Mouse (Mus musculus) ES-Bruce4 (cell line): Measurements from ENCODE around the gene Cdca7. TPM values are rescaled to one million over a fixed set of nuclear protein-coding genes. Genes with fewer than 3 reads are reported as not detected.

Experiments
- H3K27ac ChIP-seq: 2 replicates; pipeline ENCODE4 v1.5.1; 2012; ENCODE audit warnings: low read length, inconsistent platforms; ENCODE audit not compliant: insufficient read depth
- H3K27me3 ChIP-seq: 2 replicates; pipeline ENCODE4 v1.6.1; 2012; ENCODE audit warnings: mild to moderate bottlenecking, low read length, inconsistent platforms; ENCODE audit not compliant: control insufficient read depth, poor library complexity, insufficient read depth, severe bottlenecking
- H3K36me3 ChIP-seq: 2 replicates; pipeline ENCODE4 v1.6.1; 2012; ENCODE audit warnings: inconsistent platforms, mild to moderate bottlenecking, low read length, moderate library complexity; ENCODE audit not compliant: control insufficient read depth, poor library complexity, insufficient read depth, severe bottlenecking
- H3K4me1 ChIP-seq: one replicate; pipeline ENCODE4 v1.8.1; 2011; ENCODE audit warnings: low read length; ENCODE audit not compliant: control insufficient read depth, insufficient read depth
- H3K4me3 ChIP-seq: 2 replicates; pipeline ENCODE4 v1.5.1; 2011; ENCODE audit warnings: low read depth, mild to moderate bottlenecking, low read length
- H3K9ac ChIP-seq: 2 replicates; pipeline ENCODE4 v1.6.1; 2012; ENCODE audit warnings: low read depth, mild to moderate bottlenecking, inconsistent platforms; ENCODE audit not compliant: poor library complexity, severe bottlenecking
- H3K9me3 ChIP-seq: replicated peaks from 2 replicates; pipeline ENCODE4 v1.6.1; 2012; ENCODE audit warnings: mild to moderate bottlenecking, low read length, inconsistent platforms; ENCODE audit not compliant: control insufficient read depth, poor library complexity, insufficient read depth, severe bottlenecking
- CTCF ChIP-seq: IDR thresholded peaks from one replicate; pipeline ENCODE4 v1.8.1; 2011; ENCODE audit warnings: low read depth, low read length
- EP300 ChIP-seq: IDR thresholded peaks from 2 replicates; pipeline ENCODE4 v1.6.1; 2011; ENCODE audit warnings: low read depth, low read length; ENCODE audit not compliant: insufficient read depth
- POLR2A ChIP-seq: IDR thresholded peaks from one replicate; pipeline ENCODE4 v1.8.1; 2011; ENCODE audit warnings: low read length; ENCODE audit not compliant: insufficient read depth
- polyA plus RNA-seq: library from polyadenylated mRNA; stranded (reverse); fragments of >200 nt; gene quantifications from 2 replicates; pipeline ENCODE4 v1.2.4, GENCODE M21; 2011; ENCODE audit warnings: low read depth; ENCODE audit not compliant: missing spikeins, insufficient read depth, insufficient read length

The Cdca7 gene
- polyA plus RNA-seq, 1 experiment, result 124 TPM

DNA sequence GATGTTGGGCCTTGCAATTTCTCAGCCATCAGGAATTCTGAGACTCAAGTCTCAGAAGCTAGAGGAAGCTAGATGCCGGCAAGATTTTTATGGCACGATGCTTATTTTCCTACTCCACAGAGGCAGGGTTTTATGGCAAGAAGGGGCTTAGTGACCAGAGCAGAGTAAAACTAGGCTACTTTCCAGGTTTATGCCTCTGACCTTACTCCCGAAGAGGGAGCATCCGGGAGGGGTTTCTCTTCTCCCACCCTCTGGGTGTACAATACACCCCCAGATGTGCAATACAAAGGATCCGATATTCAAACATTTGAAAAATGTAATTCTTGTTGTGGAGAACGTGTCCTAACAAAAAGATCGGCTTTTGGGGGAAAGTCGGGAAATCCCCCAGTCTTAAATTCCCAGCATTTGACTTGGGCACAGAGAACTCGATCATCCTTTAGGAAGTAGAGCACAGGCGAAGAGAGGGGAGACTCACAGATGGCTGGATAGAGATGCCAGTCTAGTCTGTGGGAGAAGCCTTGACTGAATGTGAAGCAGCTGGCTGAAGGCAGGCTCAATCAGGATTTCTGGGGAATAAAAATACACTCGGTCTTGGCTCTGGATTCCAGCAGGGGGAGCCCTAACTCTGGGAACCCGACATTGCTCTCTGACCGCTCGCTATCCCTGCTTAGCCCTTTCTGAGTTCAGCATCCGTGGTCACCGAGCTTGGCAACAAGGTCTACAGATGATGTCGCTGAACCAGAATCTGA lies 40.2 kb downstream of the Cdca7 start:
- Histone ChIP-seq H3K27me3 (no peaks in the 10 kb centered on the region), H3K9ac (peak overlapping the region; percentile 21; the same call in 1 of the 2 replicates), H3K4me1 (no peaks in the 10 kb centered on the region), H3K27ac (peak overlapping the region; percentile 85), H3K36me3 (no peaks in the 10 kb centered on the region), H3K4me3 (peak overlapping the region; percentile 16; the same call in 1 of the 2 replicates), H3K9me3 (no peaks in the 10 kb centered on the region)
- TF ChIP-seq CTCF (peak; percentile 81), POLR2A (no peak)

DNA sequence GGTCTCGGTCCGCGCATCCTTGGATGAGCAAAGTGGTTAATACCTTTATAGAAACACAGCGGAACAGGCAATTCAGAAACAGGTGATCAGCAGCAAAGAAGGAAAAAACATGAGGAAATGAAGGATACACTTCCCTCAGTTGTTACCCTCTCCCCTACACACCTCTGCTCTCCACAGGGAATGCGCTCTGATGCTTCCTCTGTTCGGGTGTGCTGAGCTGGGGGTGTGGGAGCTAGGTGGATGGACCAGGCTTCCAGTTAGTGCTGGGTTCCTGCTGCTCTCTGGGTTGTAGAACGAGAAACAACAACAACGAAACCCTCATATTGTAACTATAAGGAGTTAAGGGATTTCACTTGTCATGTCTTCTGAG lies 40.7 kb downstream of the Cdca7 start:
- Histone ChIP-seq H3K27me3 (no peaks in the 10 kb centered on the region), H3K27ac (peak overlapping the region; percentile 24; the same call in 1 of the 2 replicates), H3K4me3 (no peak overlapping the region; the same call in 1 of the 2 replicates), H3K9me3 (no peaks in the 10 kb centered on the region), H3K4me1 (no peaks in the 10 kb centered on the region), H3K36me3 (no peaks in the 10 kb centered on the region), H3K9ac (no peak overlapping the region)
- no peak for TF ChIP-seq CTCF
- TF ChIP-seq POLR2A, result no peak
- TF ChIP-seq EP300, result no peak

DNA sequence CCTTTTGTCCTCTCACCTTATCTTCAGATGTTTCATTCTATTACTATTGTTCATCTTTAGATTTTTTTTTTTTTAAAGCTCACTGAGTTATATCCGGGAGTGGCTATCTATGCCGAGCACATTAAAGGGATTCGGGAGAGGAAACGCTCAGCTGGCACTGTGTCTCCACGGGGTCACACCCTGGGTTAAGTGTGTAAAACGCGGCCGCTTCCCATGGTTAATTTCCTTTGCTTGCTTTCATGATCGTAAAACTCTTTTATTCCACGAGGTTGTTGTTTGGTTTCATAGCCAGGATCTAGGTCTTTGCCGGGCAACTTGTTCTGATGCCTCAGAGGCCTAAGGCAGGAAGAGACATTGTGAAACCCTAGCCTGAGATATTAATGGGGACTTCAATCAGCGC lies 48.1 kb downstream of the Cdca7 start:
- H3K4me1 ChIP-seq, result peaks cover 1% of the 10 kb centered on the region
- TF ChIP-seq EP300 (no peak), POLR2A (no peak), CTCF (no peak)
- H3K27ac ChIP-seq, result no peak overlapping the region
- no peak overlapping the region for H3K4me3 ChIP-seq
- H3K27me3 ChIP-seq, result no peaks in the 10 kb centered on the region
- no peak overlapping the region for H3K9ac ChIP-seq
- no peaks in the 10 kb centered on the region for H3K36me3 ChIP-seq
- H3K9me3 ChIP-seq, result no peaks in the 10 kb centered on the region

DNA sequence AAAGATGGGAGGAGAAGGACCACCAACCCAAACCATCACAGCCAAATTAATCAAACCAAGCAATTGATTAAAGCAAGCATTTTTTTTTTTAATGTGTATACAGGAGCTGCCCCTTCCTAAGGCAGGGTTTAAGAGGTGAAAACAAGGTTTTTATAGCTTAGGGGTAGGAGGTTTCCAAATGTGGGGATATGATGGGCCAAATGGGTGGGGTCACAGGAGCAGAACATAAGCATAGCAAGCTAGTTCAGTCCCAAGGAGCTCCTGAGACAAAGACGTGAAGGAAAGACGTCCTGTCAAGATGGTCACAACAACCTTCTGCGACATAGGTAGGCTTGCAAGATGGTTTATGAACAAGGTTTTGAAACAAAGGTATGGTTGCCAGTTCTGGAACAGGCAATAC lies 49.6 kb downstream of the Cdca7 start:
- no peak overlapping the region for H3K4me3 ChIP-seq
- no peak for TF ChIP-seq POLR2A
- TF ChIP-seq CTCF, result no peak
- TF ChIP-seq EP300, result no peak
- no peaks in the 10 kb centered on the region for H3K9me3 ChIP-seq
- no peaks in the 10 kb centered on the region for H3K36me3 ChIP-seq
- H3K4me1 ChIP-seq, result peaks cover 1% of the 10 kb centered on the region
- no peak overlapping the region for H3K9ac ChIP-seq
- H3K27ac ChIP-seq, result no peak overlapping the region
- no peaks in the 10 kb centered on the region for H3K27me3 ChIP-seq

DNA sequence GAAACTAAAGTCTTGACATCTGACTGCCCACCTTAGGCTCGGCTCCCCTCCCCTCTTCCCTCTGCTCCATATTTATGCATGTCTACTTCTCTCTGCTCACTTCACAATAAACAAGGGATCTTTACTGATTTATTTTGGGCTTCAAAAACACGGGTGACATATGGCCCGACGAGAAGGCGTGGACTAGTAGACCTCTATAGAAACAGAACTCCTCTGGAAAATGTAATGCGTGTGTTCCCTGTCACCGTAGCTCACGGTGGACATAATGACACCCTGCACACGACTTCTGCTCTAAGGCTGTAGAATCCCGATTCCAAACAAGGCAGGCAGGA lies 53.0 kb downstream of the Cdca7 start:
- H3K9me3 ChIP-seq, result no peaks in the 10 kb centered on the region
- TF ChIP-seq POLR2A (no peak), CTCF (no peak), EP300 (no peak)
- H3K27ac ChIP-seq, result no peak overlapping the region
- H3K36me3 ChIP-seq, result no peaks in the 10 kb centered on the region
- no peak overlapping the region for H3K4me3 ChIP-seq
- H3K27me3 ChIP-seq, result no peaks in the 10 kb centered on the region
- H3K4me1 ChIP-seq, result no peaks in the 10 kb centered on the region
- H3K9ac ChIP-seq, result no peak overlapping the region

DNA sequence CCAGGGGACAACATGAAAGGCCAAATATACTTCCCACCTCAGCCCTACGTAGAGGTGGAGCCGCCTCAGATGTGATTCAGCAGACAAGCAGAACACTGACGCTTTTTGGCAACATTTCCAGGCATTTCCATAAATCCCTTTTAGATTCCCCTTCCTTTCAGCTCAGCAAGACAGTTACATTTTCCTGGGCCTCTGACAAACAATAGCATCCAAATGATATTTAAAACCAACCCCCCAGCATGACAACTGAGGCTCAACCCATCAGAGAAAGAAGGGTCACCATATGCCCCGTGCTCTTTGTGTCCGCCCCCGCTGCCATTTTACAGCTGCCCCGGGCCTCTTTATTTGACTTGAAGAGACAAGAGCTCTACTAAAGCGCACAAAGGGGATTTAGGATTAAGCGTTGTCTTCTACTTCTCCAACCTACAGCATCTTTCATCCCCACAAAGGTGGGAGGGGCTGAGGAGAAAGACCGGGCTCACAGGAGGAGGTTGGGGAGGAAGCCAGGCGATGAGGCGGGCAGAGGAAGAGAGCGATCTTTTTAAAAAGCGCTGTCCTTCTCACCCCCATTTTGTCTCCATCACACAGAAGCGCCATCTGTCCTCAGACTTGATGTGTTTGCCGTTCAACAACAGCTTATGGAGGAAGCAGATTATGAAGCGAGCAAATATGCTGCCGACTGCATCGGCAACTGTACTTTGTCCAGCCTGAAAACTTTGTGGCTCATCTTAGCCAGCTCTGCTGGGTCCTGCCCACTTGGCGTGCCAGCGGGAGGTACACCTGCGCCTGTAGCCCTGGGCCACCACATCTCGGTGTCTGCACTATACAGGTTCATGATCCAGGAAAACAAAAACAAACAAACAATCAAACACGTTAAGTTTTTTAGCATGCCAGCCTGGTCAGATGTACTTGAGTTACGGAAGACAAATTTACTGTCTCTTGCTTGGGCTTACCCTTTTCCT lies 53.7 kb downstream of the Cdca7 start:
- Histone ChIP-seq H3K4me3 (peak overlapping the region; percentile 23; the same call in 1 of the 2 replicates), H3K27ac (no peak overlapping the region), H3K36me3 (no peaks in the 10 kb centered on the region), H3K9ac (no peak overlapping the region), H3K9me3 (no peaks in the 10 kb centered on the region), H3K27me3 (no peaks in the 10 kb centered on the region), H3K4me1 (no peaks in the 10 kb centered on the region)
- TF ChIP-seq CTCF (no peak), POLR2A (no peak), EP300 (no peak)
